Mouse (Mus musculus) gastrocnemius, postnatal 10 days (tissue): ENCODE results near the gene St6galnac3. TPM values are rescaled to one million over a fixed set of nuclear protein-coding genes. Genes with fewer than 3 reads are reported as not detected.

Experiments used
- DNase-seq: peaks from one replicate; pipeline ENCODE4 v3.0.0; 2021; ENCODE audit warnings: mixed read lengths
- total RNA-seq, 2 experiments: library from RNA; stranded (reverse); gene quantifications; 2 replicates each; pipeline ENCODE4 v1.2.3; 2021

The St6galnac3 gene
- total RNA-seq, 2 experiments from 2014 or later: 1.5 to 5.1 TPM

DNA sequence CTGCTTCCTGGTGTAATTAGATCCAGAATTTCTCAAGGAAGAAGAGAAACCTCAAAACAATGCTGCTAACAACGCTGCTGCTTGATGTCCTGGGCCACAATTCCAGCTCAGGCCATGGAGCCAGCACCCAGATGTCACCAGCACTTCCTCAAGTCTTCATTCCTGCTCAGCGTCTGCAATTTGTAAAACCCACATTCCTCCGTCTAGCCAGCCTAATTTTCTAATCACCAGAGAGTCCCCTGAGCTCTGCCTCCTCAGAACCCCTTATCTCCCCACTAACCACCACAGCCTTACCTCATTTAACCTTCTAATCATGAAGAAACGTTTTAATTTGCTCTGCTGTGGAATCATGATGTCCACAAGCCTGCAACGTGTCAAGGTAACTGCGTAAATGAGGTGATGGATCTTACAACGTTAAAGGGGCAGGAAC is 213.8 kb downstream of the St6galnac3 start:
- DNase-seq: no peak

DNA sequence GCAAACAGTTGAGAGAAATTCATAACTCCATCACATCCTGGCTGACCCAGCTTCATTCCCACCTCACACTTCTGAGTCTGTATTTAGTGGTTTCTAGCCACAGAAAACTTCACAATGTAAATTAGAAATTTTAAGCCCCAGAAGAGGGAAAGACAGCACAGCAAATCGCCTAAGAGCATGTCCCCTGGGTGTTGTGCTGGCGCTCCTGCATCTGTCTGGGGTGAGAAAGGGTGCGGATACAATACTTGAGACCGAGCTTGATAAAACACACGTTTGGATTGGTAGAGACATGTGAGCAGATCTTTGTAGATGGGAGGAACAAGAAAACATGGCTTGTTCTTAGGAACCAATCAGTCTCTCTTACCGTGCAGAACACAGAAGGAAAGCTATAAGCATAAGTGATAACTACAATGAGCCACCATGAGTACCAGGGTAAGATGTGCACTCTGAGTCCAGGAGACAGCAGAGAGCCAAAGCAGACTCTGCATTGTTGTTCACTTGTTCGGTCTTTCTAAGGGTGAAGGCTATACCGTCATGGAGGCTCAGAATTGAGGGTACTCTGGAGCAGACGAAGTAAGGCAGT is 214.8 kb downstream of the St6galnac3 start:
- DNase-seq: no peak

DNA sequence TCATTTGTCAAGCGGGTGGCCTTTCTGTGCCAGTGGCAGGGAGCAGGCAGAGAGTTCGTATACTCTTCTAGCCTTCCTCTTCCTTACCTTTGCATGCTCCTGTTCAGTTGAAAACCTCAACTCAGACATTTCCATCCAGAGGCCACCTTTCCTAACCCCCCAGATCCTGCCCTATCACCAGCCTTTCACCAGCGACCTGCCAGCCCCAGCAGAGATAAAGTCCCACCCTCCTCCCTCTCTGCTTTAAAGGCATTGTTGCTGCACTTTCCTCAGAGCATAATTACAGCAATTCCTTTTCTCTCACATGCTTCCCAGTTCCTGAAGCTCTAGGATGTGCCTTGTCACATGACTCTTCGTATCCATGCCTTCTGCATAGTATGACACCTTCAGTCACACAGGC is 215.3 kb downstream of the St6galnac3 start:
- no peak for DNase-seq

DNA sequence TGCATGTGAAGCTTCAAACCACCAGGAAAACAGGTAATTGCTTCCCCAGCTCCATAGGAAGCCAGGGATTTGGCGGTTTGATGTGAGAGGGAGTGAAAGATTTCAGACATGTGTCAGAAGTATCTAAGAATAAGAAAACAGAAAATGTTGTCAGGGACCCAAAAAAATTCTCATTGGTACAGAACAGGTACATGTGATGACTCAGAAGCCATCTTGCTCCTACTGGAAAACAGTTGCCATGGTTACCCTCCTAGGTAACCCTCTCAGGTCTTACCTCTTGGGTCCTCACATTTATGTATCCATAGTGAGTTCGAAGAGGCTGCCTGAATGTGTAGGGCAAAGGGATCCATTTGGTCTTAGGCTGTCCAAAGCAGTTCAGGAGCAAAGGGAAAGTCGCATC is 215.9 kb downstream of the St6galnac3 start:
- no peak for DNase-seq

DNA sequence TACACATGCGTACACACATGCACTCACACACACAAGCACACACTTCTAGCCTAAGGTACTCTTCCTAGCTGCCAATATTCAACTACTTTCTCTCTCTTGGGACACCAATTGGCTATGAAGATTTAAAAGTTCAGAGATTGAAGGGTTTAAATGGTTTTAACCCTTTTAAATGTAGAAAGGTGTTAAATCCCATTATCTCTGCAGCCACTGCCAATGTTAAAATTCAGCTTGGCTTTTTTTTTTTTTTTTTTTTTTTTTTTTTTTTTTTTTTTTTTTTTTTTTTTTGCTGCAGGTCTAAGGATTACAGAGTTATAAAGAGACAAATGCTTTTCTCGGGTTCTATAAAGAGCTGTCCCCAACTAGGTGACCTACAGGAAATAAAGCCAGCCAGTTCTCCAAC is 216.4 kb downstream of the St6galnac3 start:
- DNase-seq: no peak

DNA sequence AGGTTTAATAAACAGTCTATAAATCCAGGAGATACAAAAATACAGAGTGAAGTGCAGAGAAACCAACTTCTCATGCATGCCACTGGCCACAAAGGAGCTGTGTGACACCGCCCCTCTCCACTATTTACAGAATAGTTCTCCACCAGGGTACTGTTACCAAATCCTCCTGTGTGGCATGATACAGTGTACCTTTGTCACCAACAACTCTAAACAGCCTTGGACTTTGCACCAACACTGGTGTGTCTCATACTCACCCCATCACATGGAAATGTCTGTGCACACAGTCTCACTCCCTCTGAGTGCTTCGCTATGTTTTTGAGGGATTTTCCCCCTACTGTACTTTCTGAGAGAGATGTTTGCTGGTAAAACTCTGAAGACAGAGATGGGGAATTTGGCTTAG is 217.4 kb downstream of the St6galnac3 start:
- no peak for DNase-seq

DNA sequence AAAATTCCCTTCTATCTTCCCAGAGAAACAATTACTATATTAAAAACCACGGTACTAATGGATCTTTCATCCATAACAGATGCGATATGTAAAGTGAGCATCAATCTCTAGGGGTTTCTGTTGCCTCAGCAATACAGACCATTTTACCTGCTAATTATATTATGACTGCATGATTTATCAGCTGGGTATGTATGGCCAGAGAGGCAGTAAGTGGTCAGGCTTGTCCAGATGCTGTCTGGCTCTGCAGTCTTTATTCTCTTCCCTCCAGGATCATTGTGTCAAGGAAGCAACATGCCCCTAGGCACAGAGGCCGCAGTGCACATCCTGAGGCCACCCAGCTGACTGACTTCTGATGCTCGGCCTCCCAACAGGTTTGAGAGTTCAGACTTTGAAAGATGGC is 222.5 kb downstream of the St6galnac3 start:
- no peak for DNase-seq

DNA sequence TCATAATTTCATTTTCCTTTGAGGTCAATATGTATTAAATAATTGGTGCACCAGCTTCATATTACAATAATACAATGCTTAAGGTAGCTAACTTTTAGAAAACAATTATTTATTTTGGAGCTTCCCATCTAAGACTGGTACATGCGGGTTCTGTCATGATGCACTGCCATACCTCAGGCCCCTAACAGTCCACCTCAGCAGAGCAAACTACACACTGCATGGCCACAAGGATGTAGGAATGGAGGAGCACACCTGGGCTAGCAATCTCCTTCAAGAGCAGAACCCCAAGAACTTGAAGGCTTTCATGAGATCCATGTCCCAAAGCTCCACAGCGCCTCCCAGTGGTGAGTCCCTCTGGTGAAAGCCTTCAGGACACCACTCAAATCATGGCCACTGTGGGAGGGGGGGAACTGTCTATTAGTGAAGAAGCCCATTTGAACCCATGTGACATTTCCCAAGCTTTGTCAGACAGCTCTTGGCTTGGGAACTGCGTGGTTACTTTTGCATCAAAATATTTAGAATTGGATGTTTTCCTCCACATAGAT is 223.6 kb downstream of the St6galnac3 start:
- DNase-seq: peak; percentile 81

DNA sequence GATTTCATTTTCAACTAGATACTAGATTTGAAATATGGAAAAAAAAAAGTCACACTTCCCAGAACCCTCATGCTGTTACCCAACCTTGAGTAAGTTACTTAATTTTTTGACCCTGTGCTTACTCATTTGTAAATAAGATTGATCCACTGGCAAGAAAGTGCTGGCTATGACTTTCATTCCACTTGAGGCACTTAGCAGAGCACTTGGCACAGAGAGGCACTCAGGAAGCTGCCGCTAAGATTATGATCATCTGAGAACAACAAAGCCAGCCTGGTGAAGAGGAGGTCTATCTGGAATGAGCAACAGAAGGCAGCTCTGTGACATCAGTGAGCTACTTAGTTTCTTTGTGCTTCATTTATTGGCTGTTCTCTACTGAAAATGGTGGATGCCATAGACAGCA is 232.0 kb downstream of the St6galnac3 start:
- no peak for DNase-seq

DNA sequence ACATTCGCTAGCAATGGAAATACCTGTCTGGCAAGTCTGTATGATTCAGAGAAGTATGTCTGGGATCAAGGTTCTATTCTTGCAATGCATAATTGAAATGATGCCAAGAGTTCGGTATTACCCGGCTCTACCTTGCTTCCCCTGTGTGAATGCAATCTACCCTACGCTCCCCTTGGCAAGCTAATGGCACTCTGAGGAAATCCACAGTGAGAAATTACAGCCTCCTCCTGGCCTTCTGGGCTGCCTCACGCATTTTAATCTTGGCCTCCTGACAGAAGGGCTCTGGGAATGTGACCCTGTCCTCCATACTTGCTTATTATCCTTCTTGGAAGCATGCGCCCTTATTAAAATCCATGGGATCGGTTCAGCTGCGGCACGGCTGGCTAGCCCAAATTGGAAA is 235.3 kb downstream of the St6galnac3 start:
- no peak for DNase-seq

DNA sequence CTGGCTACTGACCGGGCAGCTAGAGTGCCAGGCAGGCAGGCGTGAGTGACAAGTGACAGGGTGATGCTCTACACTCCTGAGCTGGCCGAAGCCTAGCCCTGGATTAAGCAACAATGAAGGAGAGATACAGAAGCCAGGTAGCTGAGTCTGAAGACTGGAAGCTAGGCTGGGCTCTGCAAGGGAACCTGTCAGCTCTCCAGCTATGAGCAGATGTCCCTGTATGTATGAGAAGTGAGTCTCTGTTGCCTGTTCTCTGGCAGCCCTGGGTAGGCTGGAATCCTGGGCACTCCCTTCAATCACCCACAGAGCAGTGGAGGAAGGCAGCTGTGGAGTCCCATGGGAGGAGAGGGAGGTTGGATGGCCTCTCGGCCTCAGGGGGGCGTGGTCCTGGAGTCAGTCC is 236.0 kb downstream of the St6galnac3 start:
- DNase-seq: no peak

DNA sequence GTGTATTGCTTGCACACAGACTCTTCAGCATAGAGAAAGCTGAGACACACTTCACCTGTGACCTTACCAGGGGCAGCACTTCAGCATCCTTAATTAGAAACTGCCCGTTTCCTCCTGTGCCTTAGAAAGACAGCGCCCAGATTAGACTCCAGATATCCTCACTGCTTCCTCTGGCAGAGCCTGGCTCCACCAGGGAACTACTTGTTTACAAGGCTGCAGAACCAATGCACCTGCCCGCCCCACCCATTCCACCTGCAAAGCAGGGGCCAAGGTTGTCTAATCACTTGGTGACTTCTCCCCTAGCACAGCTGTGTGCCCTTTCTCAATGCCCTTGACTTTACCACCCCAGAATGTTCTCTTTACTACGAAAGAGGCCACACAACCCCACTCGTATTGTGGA is 239.8 kb downstream of the St6galnac3 start:
- DNase-seq: no peak

DNA sequence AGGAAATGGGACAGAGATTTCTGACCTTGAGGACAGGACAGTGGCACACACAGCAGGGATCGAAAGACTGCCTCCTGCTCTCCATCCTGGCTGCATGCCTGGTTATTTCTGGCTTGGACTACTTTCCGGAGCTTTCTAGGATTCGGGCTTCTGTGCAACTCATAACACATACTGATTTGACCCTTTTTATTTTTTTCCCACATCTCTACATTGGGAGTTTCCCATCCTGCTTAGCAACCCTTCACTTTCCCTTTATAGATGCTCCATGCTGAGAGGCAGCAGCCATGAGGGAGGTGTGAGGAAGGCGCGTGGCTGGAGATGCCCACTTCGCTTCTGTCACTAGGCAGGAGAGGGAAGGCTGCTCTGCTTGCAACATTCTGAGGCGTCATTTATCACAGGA is 240.3 kb downstream of the St6galnac3 start:
- DNase-seq: peak; percentile 14

DNA sequence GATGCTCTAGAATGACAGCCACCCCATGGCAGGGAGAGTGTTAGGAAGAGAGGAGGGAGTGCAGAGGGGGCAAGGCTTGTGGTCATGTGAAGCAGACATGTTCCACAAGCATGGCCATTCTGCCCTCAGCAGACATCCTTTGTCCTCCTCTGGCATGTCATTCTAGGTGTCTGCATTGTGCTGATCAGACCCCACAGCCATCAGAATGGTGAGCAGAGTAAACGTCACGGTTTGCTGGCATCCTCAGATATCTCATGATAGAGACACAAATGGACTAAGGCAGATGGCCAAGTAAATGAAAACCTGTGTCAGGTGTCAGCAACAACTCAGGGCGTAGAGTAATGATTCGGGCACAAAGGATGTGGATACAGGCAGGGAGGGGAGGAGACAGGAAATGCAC is 241.3 kb downstream of the St6galnac3 start:
- no peak for DNase-seq

DNA sequence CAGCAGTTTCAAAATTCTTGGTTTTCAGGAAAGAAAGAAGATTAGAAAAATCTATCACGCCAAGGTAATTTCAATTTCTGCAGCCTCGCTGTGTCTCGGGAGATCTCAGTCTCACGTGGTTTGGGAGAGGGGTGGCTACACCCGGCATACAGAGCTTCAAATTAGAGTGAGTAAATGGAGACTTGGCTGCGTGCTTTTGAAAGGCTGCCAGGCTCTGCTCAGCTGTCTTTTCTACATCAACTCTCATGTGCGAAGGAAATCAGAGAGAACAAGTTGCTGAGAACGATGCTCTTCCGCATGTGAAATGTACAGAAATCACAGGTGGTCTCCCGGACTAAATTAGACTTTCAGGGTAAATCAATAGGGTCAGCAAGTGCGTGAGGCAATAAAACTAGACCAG is 242.9 kb downstream of the St6galnac3 start:
- DNase-seq: peak; percentile 15

DNA sequence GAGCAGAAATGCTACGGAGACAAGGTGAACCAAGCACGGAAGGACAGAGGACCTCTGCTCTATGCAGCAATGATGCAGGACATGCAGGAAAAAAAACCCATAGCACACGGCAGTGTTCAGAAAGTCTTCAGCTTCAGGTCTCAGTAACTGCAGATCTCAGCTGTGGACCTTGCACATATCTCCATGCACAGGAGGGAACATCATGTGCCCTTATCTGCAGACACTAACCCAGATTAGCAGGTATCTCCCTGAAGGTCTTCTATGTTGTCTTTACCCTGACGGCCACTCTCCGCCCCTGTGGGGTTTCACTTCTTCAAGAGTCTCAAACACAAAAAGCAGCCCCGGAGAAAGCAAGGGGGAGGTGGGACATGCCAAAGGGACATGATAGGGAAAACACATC is 244.0 kb downstream of the St6galnac3 start:
- DNase-seq: no peak

DNA sequence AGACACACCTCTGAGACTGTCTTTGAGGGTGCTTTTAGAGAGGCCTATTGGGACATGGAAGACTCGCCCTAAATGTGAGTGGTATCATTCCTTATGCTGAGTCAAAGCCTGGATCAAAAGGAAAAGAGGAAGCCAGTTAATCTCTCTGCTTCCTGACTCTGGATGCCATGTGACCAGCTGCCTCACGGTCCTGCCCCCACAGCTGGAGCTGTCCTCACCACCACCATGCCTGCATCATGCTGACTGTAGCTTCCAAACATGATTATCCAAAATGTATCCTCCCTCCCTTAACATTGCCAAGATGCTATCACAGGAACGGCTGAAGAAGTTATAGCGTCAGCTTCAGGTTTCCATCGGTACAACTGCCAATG is 244.4 kb downstream of the St6galnac3 start:
- DNase-seq: no peak

DNA sequence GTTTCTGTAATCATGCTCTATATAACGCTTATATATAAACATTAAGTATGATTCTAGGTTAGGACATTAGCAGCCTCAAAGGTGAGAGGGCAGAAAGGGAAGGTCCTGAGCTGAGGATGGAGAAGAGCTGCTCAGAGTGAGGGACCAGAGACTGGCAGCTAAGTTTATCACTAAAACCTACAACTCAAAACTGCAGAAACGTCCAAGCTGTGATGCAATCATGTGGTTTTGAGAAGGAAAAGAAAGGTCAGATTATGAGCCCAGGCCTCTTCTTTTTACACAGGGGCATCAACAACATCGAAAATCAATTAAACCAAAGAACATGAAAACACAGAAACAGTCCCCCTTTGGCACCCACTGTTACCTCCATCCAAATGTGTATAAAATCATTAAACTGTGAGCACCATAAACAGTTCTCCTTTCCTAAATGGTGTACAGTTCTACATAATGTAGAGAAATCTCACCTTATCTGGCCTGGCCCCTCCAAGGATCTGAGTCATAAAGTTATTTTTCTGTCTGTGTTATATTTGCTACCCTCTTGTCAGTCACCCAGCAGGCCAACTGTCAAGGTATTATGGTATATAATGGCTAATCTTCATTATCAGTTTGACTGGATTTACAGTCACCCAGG is 244.9 kb downstream of the St6galnac3 start:
- DNase-seq: no peak

DNA sequence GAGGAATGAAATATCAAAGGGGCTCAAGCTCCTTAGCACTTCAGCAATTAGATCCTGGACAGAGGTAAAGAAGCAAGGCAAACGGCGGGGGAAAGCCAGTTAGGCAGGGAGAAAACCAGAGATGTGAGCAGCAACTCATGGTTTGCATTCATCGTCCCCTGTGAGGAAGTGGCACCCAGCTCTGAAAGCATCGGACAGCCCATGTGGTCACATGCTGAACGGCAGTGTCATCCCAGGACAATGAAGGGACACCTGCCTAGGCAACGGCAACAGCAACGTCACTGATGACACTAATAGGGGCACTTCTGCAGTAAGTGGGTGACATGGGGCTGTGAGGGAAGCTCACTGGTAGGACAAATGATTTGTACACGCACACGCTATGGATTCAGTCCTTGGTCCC is 249.1 kb downstream of the St6galnac3 start:
- no peak for DNase-seq

DNA sequence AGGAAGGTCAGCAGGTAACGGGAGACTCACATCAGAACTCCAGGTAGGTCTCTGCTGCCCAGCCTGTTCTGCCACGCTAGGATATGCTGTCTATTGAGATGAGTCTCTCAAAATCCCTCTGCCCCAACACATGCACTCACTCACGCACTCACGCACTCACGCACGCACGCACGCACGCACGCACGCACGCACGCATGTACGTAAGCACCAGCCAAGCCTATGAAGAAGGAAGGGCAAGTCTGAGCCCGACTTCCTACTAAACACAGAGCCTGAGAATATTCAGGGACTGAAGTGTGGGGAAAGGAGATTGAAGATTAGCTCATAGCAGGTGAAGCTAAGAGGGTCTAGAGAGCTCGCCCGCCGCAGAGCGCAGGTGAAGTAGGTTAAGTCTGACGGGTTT is 249.5 kb downstream of the St6galnac3 start:
- no peak for DNase-seq

DNA sequence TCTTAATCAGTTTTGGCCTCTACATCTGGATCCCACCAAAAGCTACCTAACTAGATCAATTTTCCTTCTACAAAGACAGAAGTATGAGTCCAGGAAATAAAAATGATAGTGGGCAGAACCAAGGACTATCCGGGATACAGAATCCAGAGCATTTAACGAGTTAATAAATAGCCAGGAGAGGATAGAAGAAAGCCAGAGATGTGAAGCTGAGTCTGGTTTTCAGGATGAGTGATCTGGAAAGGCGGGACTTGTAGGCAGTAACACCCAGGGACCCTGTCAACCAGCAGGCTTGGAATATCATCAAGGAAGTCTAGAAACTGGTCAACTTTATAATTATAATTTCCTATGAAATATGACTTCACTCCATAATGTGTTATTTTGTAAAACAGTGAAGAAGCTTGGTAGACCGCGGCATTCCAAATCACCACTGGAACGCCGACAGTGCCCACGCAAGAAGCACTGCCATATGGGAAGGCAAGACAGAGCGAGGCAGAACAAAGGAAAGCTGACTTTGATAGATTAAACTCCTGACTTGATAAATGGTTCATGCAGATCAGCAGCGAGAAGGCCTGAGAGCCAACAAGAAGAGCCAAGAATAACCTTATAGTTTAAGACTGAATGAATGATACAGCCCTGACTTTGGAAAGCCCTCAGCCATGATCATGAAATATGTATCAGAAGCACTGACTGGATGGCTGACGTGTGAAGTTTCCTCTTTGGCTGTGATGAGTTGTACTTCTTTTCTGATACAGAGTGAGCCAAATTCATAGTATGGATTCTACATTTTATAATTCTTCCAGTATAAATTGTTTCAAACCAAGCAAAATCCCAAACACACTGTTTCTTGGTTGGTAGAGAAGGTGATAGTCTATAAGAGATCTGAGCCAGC is 252.1 kb downstream of the St6galnac3 start:
- DNase-seq: no peak

DNA sequence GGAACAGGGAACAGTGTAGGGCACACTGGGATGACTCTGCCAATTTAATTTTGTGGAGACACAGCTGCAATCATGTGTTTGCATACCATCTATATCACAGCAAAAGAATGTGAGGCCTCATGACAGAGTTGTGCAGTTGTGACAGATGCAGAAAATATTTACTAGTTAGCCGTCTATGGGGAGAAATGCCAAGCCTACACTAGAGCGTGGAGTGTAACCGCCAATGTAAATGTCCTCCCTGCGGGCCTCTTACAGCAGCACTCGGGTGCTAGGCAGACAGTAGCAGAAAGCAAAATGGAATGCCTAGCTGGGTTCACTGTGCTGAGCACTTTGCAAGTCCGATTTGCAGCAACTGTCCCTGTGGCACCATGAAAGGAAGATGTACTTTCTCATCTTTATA is 261.1 kb downstream of the St6galnac3 start:
- DNase-seq: no peak

DNA sequence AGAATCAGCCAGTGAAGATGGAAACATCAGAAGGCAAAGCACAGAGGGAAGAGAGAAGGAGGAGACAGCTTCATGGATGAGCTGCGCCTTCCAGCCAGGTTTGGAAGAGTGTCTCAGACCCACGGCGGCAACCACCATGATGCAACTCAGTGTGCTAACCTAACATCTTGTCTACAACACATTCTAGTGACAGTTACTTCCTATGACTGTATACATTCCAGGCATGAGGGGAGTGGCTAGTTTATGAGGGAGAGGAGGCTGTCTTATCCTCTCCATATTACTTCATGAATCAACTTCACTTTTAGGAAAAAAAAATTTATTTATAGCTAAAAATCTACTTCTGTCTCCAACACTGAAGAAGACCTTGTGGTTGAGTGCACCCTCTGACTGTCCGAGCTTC is 264.8 kb downstream of the St6galnac3 start:
- DNase-seq: no peak
